Mouse (Mus musculus): ENCODE results near the gene Ablim1. TPM values are rescaled to one million over a fixed set of nuclear protein-coding genes. Genes with fewer than 3 reads are reported as not detected.
A peak's percentile ranks its signal among the peaks of the same experiment; 100 is the strongest.

Gene Ablim1
- polyA plus RNA-seq, 1 experiment: 216 TPM

- whole genome bisulfite sequencing: 94% methylated on average over 16 of the region's 16 CpGs
- TF ChIP-seq CTCF (IDR thresholded peaks at IDR 0.05; ENCODE audit: borderline replicate concordance, control insufficient read depth, extremely low read depth, insufficient read depth, low read length, poor library complexity) (no peak), POLR2A (IDR thresholded peaks at IDR 0.05; ENCODE audit: control insufficient read depth, extremely low read depth, insufficient read depth, low read length, poor library complexity) (no peak)
- Histone ChIP-seq H3K27me3 (ENCODE audit: control insufficient read depth, insufficient read depth, low read length) (no peaks in the 10 kb centered on the region), H3K4me3 (ENCODE audit: control insufficient read depth, insufficient read depth, low read length) (no peak overlapping the region), H3K4me1 (replicated peaks; ENCODE audit: control insufficient read depth, insufficient read depth, low read length) (no peaks in the 10 kb centered on the region), H3K36me3 (ENCODE audit: control insufficient read depth, insufficient read depth, low read length) (peaks cover 93% of the 10 kb centered on the region), H3K27ac (ENCODE audit: control insufficient read depth, insufficient read depth, low read length) (no peak overlapping the region)
- no peak for DNase-seq
Observed at GRCm38 (mm10) chr19:57055215-57056120, 259.3 kb downstream of the Ablim1 start.

- no peak overlapping the region for H3K4me3 ChIP-seq (ENCODE audit: control insufficient read depth, insufficient read depth, low read length)
- H3K36me3 ChIP-seq (ENCODE audit: control insufficient read depth, insufficient read depth, low read length): peaks cover 90% of the 10 kb centered on the region
- no peaks in the 10 kb centered on the region for H3K4me1 ChIP-seq (replicated peaks; ENCODE audit: control insufficient read depth, insufficient read depth, low read length)
- H3K27me3 ChIP-seq (ENCODE audit: control insufficient read depth, insufficient read depth, low read length): no peaks in the 10 kb centered on the region
- no peak overlapping the region for H3K27ac ChIP-seq (ENCODE audit: control insufficient read depth, insufficient read depth, low read length)
- no peak for DNase-seq
- 96% methylated on average over 8 of the region's 8 CpGs for WGBS
- TF ChIP-seq POLR2A (IDR thresholded peaks at IDR 0.05; ENCODE audit: control insufficient read depth, extremely low read depth, insufficient read depth, low read length, poor library complexity): no peak
- no peak for TF ChIP-seq CTCF (IDR thresholded peaks at IDR 0.05; ENCODE audit: borderline replicate concordance, control insufficient read depth, extremely low read depth, insufficient read depth, low read length, poor library complexity)
Observed at GRCm38 (mm10) chr19:57052959-57053358, 261.8 kb downstream of the Ablim1 start.

GRCm38 (mm10) chr19:57052016-57052415 is 262.7 kb downstream of the Ablim1 start:
- TF ChIP-seq POLR2A (IDR thresholded peaks at IDR 0.05; ENCODE audit: control insufficient read depth, extremely low read depth, insufficient read depth, low read length, poor library complexity): no peak
- no peak for TF ChIP-seq CTCF (IDR thresholded peaks at IDR 0.05; ENCODE audit: borderline replicate concordance, control insufficient read depth, extremely low read depth, insufficient read depth, low read length, poor library complexity)
- H3K36me3 ChIP-seq (ENCODE audit: control insufficient read depth, insufficient read depth, low read length): peaks cover 90% of the 10 kb centered on the region
- WGBS: 97% methylated on average over 7 of the region's 7 CpGs
- H3K27me3 ChIP-seq (ENCODE audit: control insufficient read depth, insufficient read depth, low read length): no peaks in the 10 kb centered on the region
- no peaks in the 10 kb centered on the region for H3K4me1 ChIP-seq (replicated peaks; ENCODE audit: control insufficient read depth, insufficient read depth, low read length)
- no peak overlapping the region for H3K27ac ChIP-seq (ENCODE audit: control insufficient read depth, insufficient read depth, low read length)
- no peak for DNase-seq
- no peak overlapping the region for H3K4me3 ChIP-seq (ENCODE audit: control insufficient read depth, insufficient read depth, low read length)

- 96% methylated on average over 16 of the region's 16 CpGs for WGBS
- H3K27ac ChIP-seq (ENCODE audit: control insufficient read depth, insufficient read depth, low read length): no peak overlapping the region
- H3K36me3 ChIP-seq (ENCODE audit: control insufficient read depth, insufficient read depth, low read length): peaks cover 93% of the 10 kb centered on the region
- TF ChIP-seq CTCF (IDR thresholded peaks at IDR 0.05; ENCODE audit: borderline replicate concordance, control insufficient read depth, extremely low read depth, insufficient read depth, low read length, poor library complexity): no peak
- TF ChIP-seq POLR2A (IDR thresholded peaks at IDR 0.05; ENCODE audit: control insufficient read depth, extremely low read depth, insufficient read depth, low read length, poor library complexity): no peak
- DNase-seq: no peak
- no peaks in the 10 kb centered on the region for H3K27me3 ChIP-seq (ENCODE audit: control insufficient read depth, insufficient read depth, low read length)
- H3K4me3 ChIP-seq (ENCODE audit: control insufficient read depth, insufficient read depth, low read length): no peak overlapping the region
- no peaks in the 10 kb centered on the region for H3K4me1 ChIP-seq (replicated peaks; ENCODE audit: control insufficient read depth, insufficient read depth, low read length)
Observed at GRCm38 (mm10) chr19:57049592-57050090, 265.1 kb downstream of the Ablim1 start.

GRCm38 (mm10) chr19:57047671-57048320 is 266.9 kb downstream of the Ablim1 start:
- TF ChIP-seq CTCF (IDR thresholded peaks at IDR 0.05; ENCODE audit: borderline replicate concordance, control insufficient read depth, extremely low read depth, insufficient read depth, low read length, poor library complexity): no peak
- TF ChIP-seq POLR2A (IDR thresholded peaks at IDR 0.05; ENCODE audit: control insufficient read depth, extremely low read depth, insufficient read depth, low read length, poor library complexity): no peak
- no peak for DNase-seq
- no peaks in the 10 kb centered on the region for H3K27me3 ChIP-seq (ENCODE audit: control insufficient read depth, insufficient read depth, low read length)
- WGBS: 95% methylated on average over 9 of the region's 9 CpGs
- no peak overlapping the region for H3K27ac ChIP-seq (ENCODE audit: control insufficient read depth, insufficient read depth, low read length)
- no peaks in the 10 kb centered on the region for H3K4me1 ChIP-seq (replicated peaks; ENCODE audit: control insufficient read depth, insufficient read depth, low read length)
- peaks cover 93% of the 10 kb centered on the region for H3K36me3 ChIP-seq (ENCODE audit: control insufficient read depth, insufficient read depth, low read length)
- no peak overlapping the region for H3K4me3 ChIP-seq (ENCODE audit: control insufficient read depth, insufficient read depth, low read length)

- TF ChIP-seq POLR2A (IDR thresholded peaks at IDR 0.05; ENCODE audit: control insufficient read depth, extremely low read depth, insufficient read depth, low read length, poor library complexity) (no peak), CTCF (IDR thresholded peaks at IDR 0.05; ENCODE audit: borderline replicate concordance, control insufficient read depth, extremely low read depth, insufficient read depth, low read length, poor library complexity) (0 out of 2 replicates have a peak, but pooled peaks have one; percentile 29)
- Histone ChIP-seq H3K36me3 (ENCODE audit: control insufficient read depth, insufficient read depth, low read length) (peaks cover 98% of the 10 kb centered on the region), H3K4me3 (ENCODE audit: control insufficient read depth, insufficient read depth, low read length) (no peak overlapping the region), H3K27me3 (ENCODE audit: control insufficient read depth, insufficient read depth, low read length) (no peaks in the 10 kb centered on the region), H3K4me1 (replicated peaks; ENCODE audit: control insufficient read depth, insufficient read depth, low read length) (no peaks in the 10 kb centered on the region), H3K27ac (ENCODE audit: control insufficient read depth, insufficient read depth, low read length) (no peak overlapping the region)
- DNase-seq: peak; percentile 26
- 79% methylated on average over 6 of the region's 6 CpGs for WGBS
Observed at GRCm38 (mm10) chr19:57039258-57039657, 275.5 kb downstream of the Ablim1 start.

All from thymus, adult 2 months (tissue).